Mouse (Mus musculus) kidney, embryonic 15.5 days (tissue): ENCODE measurements around the gene Zfp697. TPM values are rescaled to one million over a fixed set of nuclear protein-coding genes. Genes with fewer than 3 reads are reported as not detected.

Experiments
- ATAC-seq: fragments of 200-750 bp; cut with Nextera tagmentation; replicated peaks from 2 replicates; pipeline ENCODE4 v1.8.0; 2017; ENCODE audit warnings: moderate TSS enrichment; ENCODE audit not compliant: low FRiP score
- H3K27ac ChIP-seq: fragments of 300-500 bp; sonication (generic); 2 replicates; pipeline ENCODE4 v1.5.1; 2015; ENCODE audit warnings: mild to moderate bottlenecking, inconsistent platforms
- H3K27me3 ChIP-seq: fragments of 300-500 bp; sonication (generic); 2 replicates; pipeline ENCODE4 v1.6.1; 2015; ENCODE audit warnings: inconsistent platforms
- H3K36me3 ChIP-seq: fragments of 300-500 bp; sonication (generic); 2 replicates; pipeline ENCODE4 v1.6.1; 2015; ENCODE audit warnings: inconsistent platforms
- H3K4me1 ChIP-seq: fragments of 300-500 bp; sonication (generic); 2 replicates; pipeline ENCODE4 v1.6.1; 2015; ENCODE audit warnings: inconsistent platforms
- H3K4me2 ChIP-seq: fragments of 300-500 bp; sonication (generic); 2 replicates; pipeline ENCODE4 v1.6.1; 2015; ENCODE audit warnings: moderate library complexity, mild to moderate bottlenecking, inconsistent platforms
- H3K4me3 ChIP-seq: fragments of 300-500 bp; sonication (generic); replicated peaks from 2 replicates; pipeline ENCODE4 v1.5.1; 2015; ENCODE audit warnings: mild to moderate bottlenecking, inconsistent platforms
- H3K9ac ChIP-seq: fragments of 300-500 bp; sonication (generic); 2 replicates; pipeline ENCODE4 v1.6.1; 2015; ENCODE audit warnings: mild to moderate bottlenecking, inconsistent platforms
- H3K9me3 ChIP-seq: fragments of 300-500 bp; sonication (generic); replicated peaks from 2 replicates; pipeline ENCODE4 v1.6.1; 2016; ENCODE audit warnings: inconsistent platforms
- WGBS: fragments of 180-500 bp; shearing (Covaris S2); methylation state at CpG from one replicate; pipeline ENCODE4 v1.1.7; 2015; ENCODE audit warnings: mixed read lengths; 5-methylcytosine and 5-hydroxymethylcytosine counted together
- polyA plus RNA-seq: library from polyadenylated mRNA; unstranded; fragments of >200 nt; fragmentation: Nextera tagmentation; extraction: Ambion mirVana; gene quantifications from 2 replicates; pipeline ENCODE4 v1.2.1, GENCODE M21; 2015

Zfp697 gene
- polyA plus RNA-seq, 1 experiment from 2014 or later = 14.4 TPM

DNA sequence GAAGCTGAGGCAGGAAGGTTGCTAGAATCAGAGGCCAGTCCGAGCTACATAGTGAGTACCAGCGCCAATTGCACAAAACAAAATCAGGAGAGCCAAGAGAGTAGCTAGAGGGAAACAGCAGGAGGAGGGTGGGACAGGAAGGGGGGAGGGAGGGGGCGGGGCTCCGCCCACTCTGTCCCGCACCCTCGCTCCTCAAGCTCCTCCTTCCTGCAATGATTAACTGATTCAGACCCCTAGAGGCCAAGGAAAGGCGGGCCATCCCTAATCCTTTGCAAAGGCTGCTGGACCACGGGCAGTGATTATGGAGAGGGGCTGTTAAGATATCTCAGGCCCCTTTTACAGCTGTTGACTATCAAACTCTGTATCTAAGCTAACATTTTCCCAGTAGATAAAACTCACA is 33.6 kb upstream of the Zfp697 start:
- ATAC-seq = peak; percentile 64

DNA sequence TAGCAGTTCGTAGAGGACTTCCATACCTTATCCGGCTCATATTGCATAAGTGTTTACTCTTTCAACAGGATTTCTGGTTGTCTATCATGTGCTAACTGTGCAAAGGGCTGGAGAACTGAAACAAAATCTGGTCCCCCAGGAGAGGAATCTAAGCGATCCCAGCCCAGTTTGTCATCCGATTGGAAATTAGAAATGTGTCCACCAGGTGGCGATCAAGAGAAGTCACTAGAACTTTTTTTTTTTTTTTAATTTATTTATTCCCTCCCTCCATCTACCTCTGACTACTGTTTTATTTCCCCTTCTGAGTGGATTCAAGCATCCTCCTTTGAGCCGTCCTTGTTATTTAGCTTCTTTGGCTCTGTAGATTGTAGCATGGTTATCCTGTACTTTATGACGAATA is 28.4 kb upstream of the Zfp697 start:
- no peaks in the 10 kb centered on the region for H3K27me3 ChIP-seq
- peaks cover 26% of the 10 kb centered on the region for H3K4me1 ChIP-seq
- 28% methylated on average over 7 of the region's 7 CpGs for WGBS
- ATAC-seq = no peak
- no peaks in the 10 kb centered on the region for H3K9me3 ChIP-seq
- no peak overlapping the region for H3K4me2 ChIP-seq
- H3K36me3 ChIP-seq = no peaks in the 10 kb centered on the region
- H3K9ac ChIP-seq = no peak overlapping the region
- no peak overlapping the region for H3K27ac ChIP-seq
- no peak overlapping the region for H3K4me3 ChIP-seq

More for the DNA sequence above, 33.6 kb upstream of the Zfp697 start:
- Histone ChIP-seq H3K4me2 (no peak overlapping the region), H3K9ac (no peak overlapping the region), H3K36me3 (no peaks in the 10 kb centered on the region), H3K9me3 (no peaks in the 10 kb centered on the region), H3K27ac (no peak overlapping the region), H3K4me3 (no peak overlapping the region), H3K27me3 (no peaks in the 10 kb centered on the region), H3K4me1 (peaks cover 18% of the 10 kb centered on the region)
- 25% methylated on average over 8 of the region's 8 CpGs for WGBS

DNA sequence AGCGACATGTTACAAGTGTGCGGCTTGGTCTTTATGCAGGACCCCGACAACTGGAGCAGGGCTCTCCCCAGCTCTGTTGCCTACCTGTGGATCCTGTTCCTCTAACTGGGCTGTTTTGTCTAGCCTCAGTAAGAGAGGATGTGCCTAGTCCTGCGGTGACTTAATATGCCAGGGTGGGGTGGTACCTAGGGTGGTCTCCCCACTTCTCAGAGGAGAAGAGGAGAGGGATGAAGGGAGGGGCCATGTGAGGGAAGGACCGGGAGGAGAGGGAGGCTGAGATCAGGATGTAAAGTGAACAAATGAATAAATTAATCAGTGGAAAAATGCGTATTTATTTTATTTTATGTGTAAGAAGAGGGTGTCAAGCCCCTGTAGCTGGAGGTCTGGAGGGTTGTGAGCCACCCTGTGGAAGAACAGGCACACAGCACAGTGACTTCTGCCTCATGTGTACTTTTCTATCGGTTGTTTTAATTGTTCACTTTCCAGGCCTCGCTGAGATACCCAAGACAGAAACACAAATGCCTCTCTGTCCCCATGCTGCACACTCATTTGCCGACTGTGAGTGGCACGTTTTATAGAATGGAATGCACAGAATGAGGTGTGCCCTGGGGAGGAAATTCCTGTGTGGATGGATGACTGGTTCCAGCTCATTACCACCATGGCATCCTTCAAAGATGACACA is 26.8 kb upstream of the Zfp697 start:
- ATAC-seq = peak; percentile 89
- H3K9ac ChIP-seq = no peak overlapping the region
- H3K36me3 ChIP-seq = no peaks in the 10 kb centered on the region
- 53% methylated on average over 10 of the region's 10 CpGs for WGBS
- H3K9me3 ChIP-seq = no peaks in the 10 kb centered on the region
- peaks cover 21% of the 10 kb centered on the region for H3K4me1 ChIP-seq
- no peak overlapping the region for H3K4me3 ChIP-seq
- H3K27ac ChIP-seq = peak overlapping the region; percentile 73
- no peak overlapping the region for H3K4me2 ChIP-seq
- no peaks in the 10 kb centered on the region for H3K27me3 ChIP-seq

DNA sequence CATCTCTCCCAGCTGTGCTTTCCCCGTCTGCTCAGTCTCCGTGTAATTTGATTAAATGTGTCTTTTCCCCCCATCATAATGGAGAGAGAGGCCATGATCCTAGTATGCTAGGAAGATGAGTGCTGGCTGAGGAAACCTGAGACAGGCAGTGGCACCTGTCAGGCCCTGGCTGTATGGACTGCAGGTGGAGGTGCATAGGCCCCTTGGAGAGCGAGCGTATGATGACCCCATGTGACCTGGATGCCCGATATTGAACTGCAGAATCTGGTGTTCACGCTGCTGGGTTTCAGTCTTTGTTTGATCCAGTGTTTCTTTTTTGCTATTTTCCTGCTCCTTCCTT is 26.3 kb upstream of the Zfp697 start:
- no peaks in the 10 kb centered on the region for H3K36me3 ChIP-seq
- no peaks in the 10 kb centered on the region for H3K27me3 ChIP-seq
- ATAC-seq = no peak; the same call in 1 of the 2 replicates
- no peak overlapping the region for H3K4me2 ChIP-seq
- H3K9ac ChIP-seq = no peak overlapping the region
- 38% methylated on average over 6 of the region's 6 CpGs for WGBS
- no peak overlapping the region for H3K4me3 ChIP-seq
- 0 out of 2 replicates have a peak overlapping the region, but pooled peaks have one; percentile 59 for H3K27ac ChIP-seq
- H3K9me3 ChIP-seq = no peaks in the 10 kb centered on the region
- H3K4me1 ChIP-seq = peaks cover 21% of the 10 kb centered on the region

DNA sequence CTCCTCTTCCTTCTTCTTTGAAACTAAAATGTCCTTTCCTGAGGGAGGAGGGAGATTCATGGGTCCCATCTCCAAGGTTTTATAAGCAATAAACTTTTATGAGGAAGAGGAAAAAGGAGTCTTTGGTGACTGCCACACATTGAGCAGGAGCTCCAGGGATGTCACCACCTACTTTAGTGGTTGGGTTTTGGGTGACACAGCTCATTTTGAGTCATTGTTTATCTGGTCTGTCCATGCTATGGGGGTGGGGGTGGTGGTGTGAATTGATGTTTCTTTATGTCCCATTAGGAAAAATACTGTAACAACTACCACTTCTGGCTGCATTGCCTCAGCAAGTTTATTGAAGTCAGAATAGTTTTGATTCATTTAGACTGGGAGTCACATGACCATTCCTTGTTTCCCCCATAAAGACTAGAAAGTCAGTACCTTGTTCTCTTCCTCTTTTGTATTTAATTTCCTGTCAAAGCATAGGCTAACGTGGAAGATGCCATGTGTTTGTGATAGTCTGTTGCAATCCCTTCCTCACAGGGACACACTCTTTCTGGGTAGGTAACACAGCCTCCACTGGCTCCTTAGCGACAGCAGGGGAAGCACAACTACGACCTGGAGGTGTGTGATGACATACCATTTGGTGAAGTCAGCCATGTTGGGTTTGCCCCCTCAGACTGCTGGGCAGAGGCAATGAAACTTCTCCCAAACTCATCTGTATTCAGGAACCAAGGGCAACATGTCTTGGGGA is 25.5 kb upstream of the Zfp697 start:
- WGBS = 53% methylated on average over 3 of the region's 3 CpGs
- Histone ChIP-seq H3K4me3 (no peak overlapping the region), H3K27ac (0 out of 2 replicates have a peak overlapping the region, but pooled peaks have one; percentile 59), H3K27me3 (no peaks in the 10 kb centered on the region), H3K4me2 (no peak overlapping the region), H3K9me3 (no peaks in the 10 kb centered on the region), H3K4me1 (peaks cover 17% of the 10 kb centered on the region), H3K9ac (no peak overlapping the region), H3K36me3 (no peaks in the 10 kb centered on the region)
- no peak for ATAC-seq

DNA sequence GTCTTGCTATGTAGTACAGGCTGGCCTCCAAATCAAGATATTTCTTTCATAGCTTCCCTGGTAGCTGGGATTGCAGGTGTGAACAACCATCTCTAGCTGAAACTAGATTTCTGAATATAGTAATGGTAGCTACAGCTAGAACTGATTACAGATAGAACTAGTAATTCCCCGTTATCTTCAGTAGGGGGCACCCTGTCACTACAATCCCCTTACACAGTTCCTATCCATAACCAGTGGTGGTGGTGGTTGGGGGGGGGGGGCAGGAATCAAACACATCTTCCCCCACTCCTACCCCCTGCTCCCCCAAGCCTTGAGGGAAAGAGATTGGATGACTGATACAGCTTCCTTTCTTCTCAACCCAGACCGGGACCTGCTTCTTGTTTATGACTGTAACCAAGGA is 19.5 kb upstream of the Zfp697 start:
- no peak for ATAC-seq
- Histone ChIP-seq H3K27ac (no peak overlapping the region), H3K27me3 (no peaks in the 10 kb centered on the region), H3K9ac (no peak overlapping the region), H3K4me1 (no peaks in the 10 kb centered on the region), H3K4me3 (no peak overlapping the region), H3K4me2 (no peak overlapping the region), H3K36me3 (no peaks in the 10 kb centered on the region), H3K9me3 (no peaks in the 10 kb centered on the region)
- 20% methylated on average over 2 of the region's 2 CpGs for WGBS

DNA sequence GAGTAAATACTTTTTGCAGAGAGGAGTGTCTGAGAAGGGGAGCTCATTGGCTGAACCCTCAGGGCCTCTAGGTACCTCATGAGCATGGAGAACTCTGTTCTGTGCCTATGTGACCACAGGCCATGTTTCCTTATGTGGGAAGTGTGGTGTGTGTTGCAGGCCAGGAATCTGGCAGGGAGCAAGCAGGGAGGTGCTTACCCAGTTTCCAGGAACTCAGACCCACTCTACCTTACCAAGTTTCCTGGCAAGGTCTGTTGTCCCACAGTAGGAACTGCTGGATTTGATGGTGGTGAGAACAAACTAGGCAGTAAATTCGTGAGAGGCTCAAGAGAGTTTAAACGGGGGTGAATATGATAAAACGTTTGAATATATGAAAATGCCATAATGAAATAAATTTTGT is 16.2 kb upstream of the Zfp697 start:
- Histone ChIP-seq H3K27me3 (no peaks in the 10 kb centered on the region), H3K4me1 (no peaks in the 10 kb centered on the region), H3K36me3 (no peaks in the 10 kb centered on the region), H3K9ac (no peak overlapping the region), H3K27ac (no peak overlapping the region), H3K4me3 (no peak overlapping the region), H3K4me2 (no peak overlapping the region), H3K9me3 (no peaks in the 10 kb centered on the region)
- WGBS = 84% methylated on average over 3 of the region's 3 CpGs
- ATAC-seq = no peak

DNA sequence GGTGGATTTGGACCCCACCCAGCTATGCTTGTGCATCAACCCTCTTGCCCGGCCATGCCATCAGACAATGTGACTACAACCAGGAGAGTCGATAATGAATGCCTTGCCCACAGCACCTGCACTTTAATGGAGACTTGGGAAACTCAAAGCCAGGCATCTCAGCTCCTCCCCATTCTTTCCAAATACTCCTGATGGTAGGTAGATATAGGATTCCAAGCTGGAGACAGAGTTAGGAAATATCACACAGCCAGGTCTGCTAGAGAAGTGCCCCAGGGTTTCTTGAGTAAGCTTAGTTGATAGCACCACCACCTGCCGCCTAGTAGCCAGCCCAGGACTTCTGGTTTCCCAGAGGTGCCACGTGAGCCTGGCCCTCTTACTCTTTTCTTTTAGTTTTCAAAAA is 15.4 kb upstream of the Zfp697 start:
- Histone ChIP-seq H3K27ac (no peak overlapping the region), H3K36me3 (no peaks in the 10 kb centered on the region), H3K9me3 (no peaks in the 10 kb centered on the region), H3K4me1 (no peaks in the 10 kb centered on the region), H3K4me3 (no peak overlapping the region), H3K9ac (no peak overlapping the region), H3K4me2 (no peak overlapping the region), H3K27me3 (no peaks in the 10 kb centered on the region)
- ATAC-seq = no peak
- 83% methylated on average over 4 of the region's 4 CpGs for WGBS

DNA sequence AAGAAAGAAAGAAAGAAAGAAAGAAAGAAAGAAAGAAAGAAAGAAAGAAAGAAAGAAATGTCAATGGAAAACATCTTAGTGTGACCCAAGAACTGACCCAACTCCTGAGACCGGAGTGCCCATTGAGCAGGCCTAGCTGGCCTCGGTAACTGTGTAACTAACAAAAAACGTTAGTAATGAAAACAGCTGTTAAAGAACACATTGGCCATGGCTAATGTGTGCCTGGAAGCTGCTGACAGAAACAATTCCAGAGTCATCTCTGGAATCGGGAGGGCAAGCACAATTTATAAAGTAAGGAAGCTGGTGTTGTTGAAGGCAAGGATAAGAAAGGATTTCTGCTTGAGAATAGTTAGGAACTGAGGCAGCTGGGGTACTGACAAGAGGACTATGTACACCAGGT is 14.0 kb upstream of the Zfp697 start:
- 49% methylated on average over 4 of the region's 4 CpGs for WGBS
- Histone ChIP-seq H3K27me3 (no peaks in the 10 kb centered on the region), H3K4me3 (no peak overlapping the region), H3K9me3 (no peaks in the 10 kb centered on the region), H3K27ac (peak overlapping the region; percentile 64), H3K36me3 (no peaks in the 10 kb centered on the region), H3K4me1 (no peaks in the 10 kb centered on the region), H3K4me2 (no peak overlapping the region), H3K9ac (no peak overlapping the region)
- no peak for ATAC-seq

DNA sequence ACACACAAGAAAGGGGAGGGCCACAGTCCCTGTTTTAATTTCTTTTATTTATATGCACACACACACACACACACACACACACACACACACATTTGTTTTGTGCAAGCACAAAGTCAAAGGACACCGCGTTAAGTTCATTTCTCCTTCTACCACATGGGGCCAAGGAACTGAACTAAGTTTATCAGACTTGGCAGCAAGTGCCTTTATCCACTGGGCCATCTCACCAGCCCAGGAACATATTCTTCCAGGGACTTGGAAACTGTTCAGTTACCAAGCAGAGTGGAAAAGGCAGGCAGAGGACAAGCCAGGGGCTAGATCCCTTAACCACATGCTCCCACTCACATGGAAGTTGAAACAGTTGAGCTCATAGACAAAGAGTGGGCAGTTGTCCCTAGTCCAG is 13.5 kb upstream of the Zfp697 start:
- Histone ChIP-seq H3K9ac (no peak overlapping the region), H3K27ac (peak overlapping the region; percentile 64), H3K36me3 (no peaks in the 10 kb centered on the region), H3K4me1 (no peaks in the 10 kb centered on the region), H3K4me3 (no peak overlapping the region), H3K9me3 (no peaks in the 10 kb centered on the region), H3K4me2 (no peak overlapping the region), H3K27me3 (no peaks in the 10 kb centered on the region)
- no peak for ATAC-seq
- 98% methylated on average over 2 of the region's 2 CpGs for WGBS

DNA sequence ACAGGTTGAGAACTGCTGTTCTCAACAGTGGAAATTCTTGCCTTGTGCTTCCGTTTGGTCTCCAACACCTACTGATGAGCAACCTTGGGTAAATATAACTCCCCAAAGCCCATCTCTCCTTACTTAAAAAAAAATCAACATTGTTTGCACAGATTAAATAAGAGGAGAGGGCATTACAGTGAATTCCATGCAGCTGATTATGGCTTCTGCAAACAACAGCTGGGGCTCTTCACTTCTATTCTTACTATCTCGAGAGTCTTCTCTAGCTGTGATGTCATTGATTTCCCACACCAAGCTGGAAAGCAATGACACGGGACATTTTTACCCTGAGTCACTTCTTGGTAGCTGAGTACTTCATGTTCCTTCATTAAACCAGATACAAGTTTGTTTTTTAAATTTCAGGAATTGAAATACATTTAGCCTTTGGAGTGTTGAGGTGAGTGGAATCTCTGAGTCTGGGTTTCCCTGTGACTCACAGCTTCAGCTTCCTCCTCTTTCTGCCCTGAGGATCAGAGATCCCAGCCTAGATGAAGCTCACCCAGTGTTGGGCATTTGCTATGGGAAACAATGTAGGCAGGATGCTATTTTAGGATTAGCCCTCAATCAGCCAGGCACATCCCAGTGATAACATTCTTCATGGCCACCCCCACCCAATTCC is 8.1 kb upstream of the Zfp697 start:
- Histone ChIP-seq H3K4me2 (no peak overlapping the region), H3K27ac (no peak overlapping the region), H3K4me3 (no peak overlapping the region), H3K36me3 (no peaks in the 10 kb centered on the region), H3K9me3 (no peaks in the 10 kb centered on the region), H3K27me3 (no peaks in the 10 kb centered on the region), H3K4me1 (peaks cover 8% of the 10 kb centered on the region), H3K9ac (no peak overlapping the region)
- WGBS = 62% methylated on average over 3 of the region's 3 CpGs
- no peak for ATAC-seq

DNA sequence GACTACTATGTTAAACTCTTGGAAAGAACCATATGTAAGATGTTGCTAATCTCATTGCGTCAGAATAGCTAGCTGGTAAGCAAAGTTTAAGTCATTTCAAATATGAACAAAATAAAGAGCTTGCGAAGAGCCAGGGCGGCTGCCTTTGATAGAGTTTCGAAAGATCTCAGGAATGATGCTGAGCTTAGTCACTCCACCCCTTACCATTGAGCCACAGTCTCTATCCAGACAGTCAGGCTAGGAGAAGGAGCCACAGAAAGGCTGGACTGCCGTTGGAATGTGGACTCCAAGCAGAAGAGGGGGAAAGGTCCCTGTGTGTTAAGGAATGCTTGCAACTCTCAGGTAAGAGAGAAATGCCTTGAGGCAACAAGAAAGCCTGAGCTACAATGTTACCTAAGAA is 7.3 kb upstream of the Zfp697 start:
- 84% methylated on average over 5 of the region's 5 CpGs for WGBS
- Histone ChIP-seq H3K27me3 (no peaks in the 10 kb centered on the region), H3K4me3 (no peak overlapping the region), H3K36me3 (no peaks in the 10 kb centered on the region), H3K27ac (no peak overlapping the region), H3K4me1 (peaks cover 13% of the 10 kb centered on the region), H3K9me3 (no peaks in the 10 kb centered on the region), H3K4me2 (no peak overlapping the region), H3K9ac (no peak overlapping the region)
- ATAC-seq = no peak
